Mouse (Mus musculus) activated CD4-positive, CD25-positive, alpha-beta regulatory T cell (primary cell): ENCODE measurements around the gene Slc1a7. TPM values are rescaled to one million over a fixed set of nuclear protein-coding genes. Genes with fewer than 3 reads are reported as not detected.

Experiments used
- polyA plus RNA-seq, 2 experiments: library from polyadenylated mRNA; unstranded; fragments of 100-300 nt; shearing (Covaris generic); gene quantifications; one replicate each; pipeline ENCODE4 v1.2.1; 2017

Gene Slc1a7
- polyA plus RNA-seq = not detected

DNA sequence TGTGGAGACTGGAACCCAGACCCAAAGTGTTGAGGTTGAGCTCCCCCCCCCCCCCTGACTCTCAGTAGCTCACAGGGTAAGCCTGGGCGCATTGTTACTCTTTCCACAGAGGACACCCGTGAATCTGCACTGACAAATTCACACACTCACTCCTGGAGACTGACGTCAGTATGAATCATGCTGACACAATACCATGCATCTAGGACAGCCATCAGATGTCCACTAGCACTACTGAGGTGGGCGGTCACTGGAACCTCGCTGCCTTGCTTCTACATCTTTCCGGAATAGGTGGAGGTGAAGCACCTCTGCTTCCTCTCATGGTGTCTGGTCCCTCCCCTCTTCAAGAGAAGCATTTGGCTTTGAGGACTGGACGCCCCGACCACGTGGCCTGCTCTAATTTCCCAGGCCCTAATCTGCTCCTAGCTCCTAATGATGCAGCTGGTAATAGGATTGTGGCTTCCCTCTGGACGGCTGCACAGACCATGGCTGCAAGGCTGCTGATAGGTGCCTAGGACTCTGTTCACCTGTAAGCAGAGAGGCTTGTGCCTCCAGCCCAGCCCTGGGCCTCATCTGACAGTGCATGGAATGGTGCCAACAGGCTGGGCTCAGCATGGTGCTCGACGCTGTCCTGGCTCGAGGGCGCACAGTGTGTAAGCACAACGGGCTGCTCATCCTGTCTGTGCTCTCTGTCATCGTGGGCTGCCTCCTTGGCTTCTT lies at the start of gene Slc1a7:
Gene Slc1a7, plus strand, starts transcription at position 367 of the 717 bp plus-strand sequence.

GRCm38 (mm10) chr4:107923145-107923802 lies 44.9 kb upstream of the Slc1a7 start, which contains the start of gene Cpt2:
Cpt2 (minus strand) TSS chr4:107923610.

Other genes starting within 250 kb of the Slc1a7 start
- gene Lrp8, start 166.1 kb upstream of the Slc1a7 start, polyA plus RNA-seq = 1 to 10 TPM; 4.7 to 7.6 TPM
- 100 to 1,000 TPM; 135 to 179 TPM for gene Magoh, start 88.6 kb upstream of the Slc1a7 start, polyA plus RNA-seq
- gene 0610037L13Rik, start 78.5 kb upstream of the Slc1a7 start, polyA plus RNA-seq = 10 to 100 TPM; 45.6 to 59.1 TPM
- gene Cpt2, start 44.7 kb upstream of the Slc1a7 start, polyA plus RNA-seq = 10 to 100 TPM; 20.8 to 22.5 TPM
- not detected for gene Podn, start 128.1 kb downstream of the Slc1a7 start, polyA plus RNA-seq
- gene Scp2, start 176.7 kb downstream of the Slc1a7 start, polyA plus RNA-seq = 100 to 1,000 TPM; 270 to 352 TPM
- gene Echdc2, start 197.1 kb downstream of the Slc1a7 start, polyA plus RNA-seq = 1 to 10 TPM; 2.5 to 2.7 TPM
- under 1 TPM in 1 of 2 experiments, not detected in 1; 0.32 TPM for gene Zyg11a, start 249.7 kb downstream of the Slc1a7 start, polyA plus RNA-seq